Mouse (Mus musculus) CD4-positive naive resting alpha-beta T cell, adult 76 days (primary cell): ENCODE data around the gene Lrrc74a. TPM values are rescaled to one million over a fixed set of nuclear protein-coding genes. Genes with fewer than 3 reads are reported as not detected.

Experiments
- total RNA-seq: library from RNA; stranded (reverse); gene quantifications from one replicate; pipeline ENCODE4 v1.2.4, GENCODE M21; 2023

Gene Lrrc74a
- total RNA-seq: not detected

GRCm38 (mm10) chr12:86734319-86734810, at the start of gene Lrrc74a:
Gene Lrrc74a, plus strand, starts transcription at chr12:86734369.

GRCm38 (mm10) chr12:86726120-86726640, 8.0 kb upstream of the Lrrc74a start, which contains the start of gene Angel1:
Gene Angel1, minus strand, starts transcription at chr12:86726460.

Other genes with a start within 250 kb of the Lrrc74a start
- not detected for gene Vash1, start 55.7 kb upstream of the Lrrc74a start, total RNA-seq
- 12.0 TPM for gene Angel1, start 7.9 kb upstream of the Lrrc74a start, total RNA-seq
- 76.4 TPM for gene Irf2bpl, start 150.4 kb downstream of the Lrrc74a start, total RNA-seq
- 26.8 TPM for gene Cipc, start 212.7 kb downstream of the Lrrc74a start, total RNA-seq